Mouse (Mus musculus): ENCODE results near the gene Il18rap.

Il18rap gene

DNA sequence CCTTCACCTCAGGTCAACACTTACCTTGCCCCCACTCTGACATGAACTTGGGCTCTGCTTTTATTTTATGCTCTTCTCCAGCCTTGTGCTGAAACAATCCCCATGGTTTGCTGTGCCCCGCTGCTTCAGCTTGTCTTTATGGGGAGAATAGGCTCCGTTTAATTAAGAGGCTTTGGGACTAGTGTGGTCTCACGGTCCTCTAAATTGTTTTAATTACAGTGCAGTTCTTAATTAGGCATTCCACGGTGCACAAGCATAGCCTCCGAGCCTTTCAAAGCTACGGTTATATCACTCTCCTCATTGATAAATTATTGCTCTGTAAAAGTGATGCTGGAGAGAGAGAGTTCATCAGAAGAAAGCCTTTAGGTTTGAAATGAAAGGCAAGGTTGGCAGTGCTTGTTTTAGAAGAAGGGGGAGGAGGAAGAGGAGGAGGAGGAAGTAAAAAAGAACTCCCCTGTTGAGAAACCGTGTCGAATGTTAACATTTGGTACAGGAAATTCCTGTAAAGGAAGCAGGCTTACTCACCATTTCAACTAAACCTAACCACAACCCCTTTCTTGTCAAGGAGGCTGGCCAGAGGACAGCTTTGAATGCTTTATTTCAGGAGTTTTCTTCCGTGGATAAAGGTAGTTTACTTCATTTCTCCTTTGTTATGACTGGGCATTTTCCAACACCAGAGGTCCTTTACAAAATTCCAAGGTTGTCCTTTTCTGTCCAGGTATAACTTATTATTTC is at the start of gene Il18rap:
TSS of gene Il18rap (plus strand) at position 512 of the 735 bp plus-strand sequence.
- in situ Hi-C loops (cut with MboI, MseI): loop anchor here (5.0 kb wide), 1 partner anchor 48 kb away; the partner anchor contains the start of gene Il18r1

GRCm38 (mm10) chr1:40465477-40466430 is 49.4 kb upstream of the Il18rap start, which contains the start of gene Il18r1:
TSS of gene Il18r1 (plus strand) at chr1:40465552.
- in situ Hi-C loops (cut with MboI, MseI): loop anchor here (5.0 kb wide), 2 partner anchors 47 to 83 kb away; no protein-coding TSS in a partner anchor

GRCm38 (mm10) chr1:40467306-40467705 is 47.9 kb upstream of the Il18rap start:
- in situ Hi-C loops (cut with MboI, MseI): loop anchor here (5.0 kb wide), 2 partner anchors 45 to 85 kb away; no protein-coding TSS in a partner anchor

- in situ Hi-C loops (cut with MboI, MseI): loop anchor here (5.0 kb wide), 2 partner anchors 43 to 87 kb away; no protein-coding TSS in a partner anchor
Measured at GRCm38 (mm10) chr1:40468805-40469204, 46.4 kb upstream of the Il18rap start.

DNA sequence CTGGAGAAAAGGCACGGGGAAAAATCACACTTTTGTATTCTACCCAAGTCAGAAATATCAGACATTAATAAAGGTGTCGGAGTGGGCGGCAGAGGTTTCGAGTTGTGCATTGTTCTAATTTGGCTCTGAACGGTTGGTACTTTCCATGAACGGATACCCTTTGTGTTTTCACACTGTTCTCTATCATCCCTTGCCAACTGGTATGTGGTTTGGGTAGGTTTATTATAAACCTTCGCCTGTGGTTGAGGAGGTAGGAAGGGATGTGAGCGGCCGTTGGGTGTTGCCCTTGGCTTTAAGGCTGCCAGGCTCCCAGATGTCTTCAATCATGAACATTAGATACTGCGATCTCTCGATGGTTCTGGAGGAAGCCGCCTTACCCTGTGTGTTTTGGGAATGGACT is 45.3 kb upstream of the Il18rap start:
- in situ Hi-C loops (cut with MboI, MseI): loop anchor here (5.0 kb wide), 2 partner anchors 42 to 88 kb away; no protein-coding TSS in a partner anchor

DNA sequence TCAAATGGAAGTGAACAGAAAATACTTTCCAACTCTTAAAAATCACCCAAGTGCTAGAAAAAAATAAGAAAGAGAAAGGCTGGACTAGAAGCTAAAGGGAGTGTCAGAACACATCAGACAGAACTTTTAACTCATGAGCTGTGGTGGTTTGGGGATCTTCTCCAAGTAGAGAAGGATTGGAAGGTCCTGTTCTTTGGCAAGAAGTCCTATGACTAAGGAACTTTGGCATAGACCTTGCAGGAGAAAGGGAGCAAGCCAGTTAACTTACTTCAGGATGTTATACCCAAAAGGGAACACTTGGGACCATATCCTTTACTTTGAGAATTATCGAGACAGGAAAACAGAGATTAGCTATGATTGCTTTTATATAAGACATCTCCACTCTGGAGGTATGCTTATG is 42.8 kb upstream of the Il18rap start:
- in situ Hi-C loops (cut with MboI, MseI): no loop called here

DNA sequence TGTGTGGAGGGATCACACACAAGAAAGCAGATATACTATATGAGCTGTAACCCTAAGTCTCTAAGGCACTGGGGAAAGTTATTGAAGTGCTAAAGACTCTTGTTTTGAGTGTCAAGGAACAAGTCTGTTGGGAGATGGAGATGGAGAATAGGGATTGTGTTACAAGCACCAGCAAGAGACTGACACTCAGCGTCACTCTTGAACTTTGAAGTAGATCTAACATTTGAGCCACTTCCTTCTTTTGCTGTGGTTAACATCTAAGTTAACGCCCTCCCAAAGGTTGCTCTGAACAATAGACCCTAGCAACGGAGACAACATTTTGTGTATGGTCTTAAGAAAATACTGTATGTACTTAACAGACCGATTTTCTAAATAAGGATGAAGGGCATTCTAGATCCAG is 41.5 kb upstream of the Il18rap start:
- in situ Hi-C loops (cut with MboI, MseI): no loop called here

GRCm38 (mm10) chr1:40474336-40474735 is 40.8 kb upstream of the Il18rap start:
- in situ Hi-C loops (cut with MboI, MseI): no loop called here

DNA sequence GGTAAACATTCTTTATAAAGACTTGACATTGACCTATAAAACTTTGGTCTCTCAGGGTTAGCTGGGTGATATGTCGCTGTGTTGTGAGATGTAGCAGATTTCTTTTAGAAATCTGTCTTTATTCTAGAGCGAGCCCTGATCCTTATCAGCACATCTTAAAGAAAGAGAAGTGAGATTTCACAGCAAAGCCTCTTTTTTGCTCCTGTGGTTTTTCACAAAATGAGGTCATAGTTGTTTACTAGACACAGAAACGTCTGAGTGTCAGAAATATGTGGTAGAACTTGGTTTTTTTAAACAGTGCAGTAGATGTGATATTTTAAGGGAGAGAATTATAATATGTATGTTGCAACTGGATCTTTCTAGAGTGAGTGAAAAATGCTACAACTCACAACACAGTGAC is 39.5 kb upstream of the Il18rap start:
- in situ Hi-C loops (cut with MboI, MseI): no loop called here

- in situ Hi-C loops (cut with MboI, MseI): no loop called here
Measured at GRCm38 (mm10) chr1:40476756-40477155, 38.4 kb upstream of the Il18rap start.

DNA sequence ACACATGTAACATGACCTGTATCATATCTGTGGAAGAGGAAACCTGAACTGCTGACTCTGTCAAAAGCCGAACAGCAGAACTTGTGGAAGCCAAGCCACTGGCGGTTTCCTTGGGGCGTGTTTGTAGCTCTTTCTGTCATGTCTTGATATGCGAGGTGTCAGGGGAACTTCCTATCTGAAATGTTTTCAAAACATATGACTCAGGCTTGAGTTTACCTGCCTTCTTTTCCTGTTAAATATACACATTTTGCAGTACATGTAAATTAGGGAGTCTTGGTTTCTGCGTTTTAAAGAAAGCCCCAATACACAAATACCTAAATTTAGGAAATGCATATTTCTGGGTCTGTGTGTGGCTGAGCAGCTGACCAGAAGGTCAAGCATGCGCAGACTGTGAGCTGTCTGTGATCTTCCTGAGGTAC is 35.6 kb upstream of the Il18rap start:
- in situ Hi-C loops (cut with MboI, MseI): no loop called here

DNA sequence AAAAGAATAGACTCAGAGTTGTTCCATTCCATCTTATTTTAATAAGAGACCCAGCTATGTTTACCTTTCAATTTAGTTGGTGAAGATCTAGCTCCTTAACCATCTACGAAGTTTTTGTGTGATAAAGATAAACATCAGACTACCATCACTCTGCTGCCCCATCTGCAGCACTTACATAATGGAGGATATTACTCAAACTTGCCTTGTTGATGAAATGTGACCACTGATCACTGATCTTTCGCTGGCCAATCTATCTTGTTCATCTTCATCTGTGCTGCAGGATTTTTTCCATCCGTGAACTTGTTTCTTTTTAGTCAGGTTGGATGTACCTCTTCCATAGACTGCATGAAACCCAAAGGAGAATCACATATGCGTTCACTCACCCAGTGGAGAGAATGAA is 20.6 kb upstream of the Il18rap start:
- in situ Hi-C loops (cut with MboI, MseI): no loop called here

- in situ Hi-C loops (cut with MboI, MseI): no loop called here
Measured at GRCm38 (mm10) chr1:40499708-40500107, 15.5 kb upstream of the Il18rap start.

DNA sequence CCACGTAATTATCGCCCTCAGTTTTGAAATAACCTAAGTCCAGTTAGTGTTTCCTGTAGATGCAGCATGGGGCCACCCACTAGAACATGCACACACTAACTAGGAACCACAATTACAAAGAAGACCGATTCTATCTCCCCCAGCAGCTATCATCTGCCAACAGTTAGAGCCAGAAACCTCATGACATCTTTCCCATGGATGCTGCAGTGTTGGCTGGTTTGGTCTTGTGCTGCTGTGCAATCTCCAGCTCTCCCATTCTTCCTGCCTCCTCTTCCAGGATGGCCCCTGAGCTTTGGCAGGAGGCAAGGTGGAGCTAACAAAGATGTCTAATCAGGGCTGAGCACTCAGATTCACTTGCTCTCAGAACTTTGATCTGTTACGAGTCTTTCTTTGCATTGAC is 14.0 kb upstream of the Il18rap start:
- in situ Hi-C loops (cut with MboI, MseI): no loop called here

DNA sequence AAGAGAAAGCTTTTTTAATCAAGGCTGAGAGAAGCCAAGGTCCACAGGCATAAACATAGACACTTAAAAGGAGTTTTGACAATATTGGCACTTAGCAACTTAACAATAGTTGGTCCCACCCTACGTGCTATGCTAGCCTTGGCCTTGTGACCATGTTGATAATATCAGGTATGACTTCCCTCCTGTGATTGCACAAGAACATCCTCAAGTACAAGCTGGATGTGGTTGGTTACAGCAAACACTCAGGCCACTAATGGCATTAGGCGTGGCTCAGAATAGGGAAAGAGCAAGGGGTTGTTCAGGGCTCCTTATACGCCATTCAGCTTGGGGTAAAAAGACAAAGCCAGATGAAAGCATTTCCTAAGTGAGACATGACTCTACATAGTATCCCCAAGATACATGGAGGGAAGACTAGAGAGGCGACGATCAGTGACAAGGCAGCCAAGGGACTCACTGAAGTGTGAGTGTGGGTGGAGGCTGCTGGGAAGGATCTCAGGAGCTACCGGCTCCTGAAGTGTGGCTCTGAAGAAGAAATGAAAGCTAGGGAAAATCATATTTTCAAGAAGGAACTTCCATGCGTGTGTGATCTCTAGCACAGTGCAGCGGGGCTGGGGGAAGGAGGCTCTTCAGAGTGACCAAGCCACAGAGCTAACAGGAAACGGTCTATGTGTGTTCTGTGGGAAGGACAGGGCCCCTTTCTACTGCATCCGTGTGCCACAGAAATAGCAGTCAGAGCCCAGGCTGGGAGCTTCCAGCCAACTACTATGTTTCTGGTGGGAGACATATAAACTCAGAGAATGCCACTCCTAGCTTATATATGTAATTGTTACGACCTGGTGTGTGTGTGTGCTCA is 13.4 kb upstream of the Il18rap start:
- in situ Hi-C loops (cut with MboI, MseI): no loop called here

DNA sequence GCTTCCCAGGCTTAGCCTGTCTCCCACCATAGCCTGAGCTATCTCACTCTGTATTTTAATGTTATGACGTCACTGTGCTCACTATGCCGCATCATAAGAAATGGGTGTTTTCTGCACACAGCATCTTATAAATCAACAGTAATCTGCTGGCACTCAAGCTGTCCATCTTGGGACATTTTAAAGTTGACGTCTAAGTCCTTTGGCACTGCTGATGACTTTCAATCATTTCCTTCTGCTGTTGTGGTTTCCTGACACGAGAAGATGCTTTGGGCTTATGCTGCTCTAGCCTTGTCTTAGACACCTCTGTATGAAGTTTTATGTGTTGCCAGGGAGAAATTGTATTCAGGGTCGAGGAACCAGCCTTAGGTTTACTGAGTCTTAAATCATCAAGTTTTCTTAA is 10.6 kb upstream of the Il18rap start:
- in situ Hi-C loops (cut with MboI, MseI): no loop called here

- in situ Hi-C loops (cut with MboI, MseI): no loop called here
Measured at GRCm38 (mm10) chr1:40516364-40516763, 1.2 kb downstream of the Il18rap start.

GRCm38 (mm10) chr1:40522918-40523317 is 7.8 kb downstream of the Il18rap start:
- in situ Hi-C loops (cut with MboI, MseI): no loop called here

- in situ Hi-C loops (cut with MboI, MseI): no loop called here
Measured at GRCm38 (mm10) chr1:40523971-40524722, 9.0 kb downstream of the Il18rap start.

DNA sequence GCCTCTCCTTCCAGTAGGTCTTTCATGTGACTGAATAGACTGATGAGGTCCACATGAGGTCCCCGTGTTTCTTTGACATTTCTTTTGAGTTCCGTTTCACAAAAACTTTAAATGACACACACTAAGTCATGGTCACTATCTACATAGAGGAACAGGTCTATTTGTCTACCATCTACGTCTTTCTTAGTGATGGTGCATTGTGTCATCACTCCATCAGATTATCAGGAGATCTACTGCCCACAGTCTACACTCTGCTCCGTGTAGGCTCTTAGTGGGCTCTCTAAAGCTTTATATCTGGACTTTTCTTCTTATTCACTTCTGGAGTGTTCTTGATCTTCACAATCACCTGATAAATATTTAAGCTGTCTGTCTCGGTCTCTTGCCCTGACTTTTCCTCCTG is 14.1 kb downstream of the Il18rap start:
- in situ Hi-C loops (cut with MboI, MseI): no loop called here

DNA sequence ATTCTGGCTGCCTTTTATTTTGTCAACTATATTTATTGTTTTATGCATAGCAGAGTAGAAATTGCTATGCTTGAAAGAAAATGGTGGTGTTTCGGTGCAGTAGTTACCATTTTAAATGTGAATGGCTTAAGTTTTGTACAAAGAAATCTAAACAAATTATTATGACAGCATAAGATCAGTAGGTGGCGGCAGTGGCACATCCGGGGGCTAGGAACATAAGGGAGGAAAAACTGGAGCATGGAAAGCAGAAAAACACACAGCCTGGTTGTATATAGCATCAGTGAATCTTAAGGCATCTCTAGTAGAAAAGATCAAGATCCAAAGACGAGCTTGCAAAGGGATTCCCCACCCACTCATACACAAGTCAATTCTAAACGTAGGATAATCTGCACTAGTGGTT is 22.4 kb downstream of the Il18rap start:
- in situ Hi-C loops (cut with MboI, MseI): no loop called here
